Mouse (Mus musculus): ENCODE measurements around the gene Surf1. TPM values are rescaled to one million over a fixed set of nuclear protein-coding genes. Genes with fewer than 3 reads are reported as not detected.

Surf1 gene
- polyA plus RNA-seq, 1 experiment from 2014 or later, result 64.1 TPM

DNA sequence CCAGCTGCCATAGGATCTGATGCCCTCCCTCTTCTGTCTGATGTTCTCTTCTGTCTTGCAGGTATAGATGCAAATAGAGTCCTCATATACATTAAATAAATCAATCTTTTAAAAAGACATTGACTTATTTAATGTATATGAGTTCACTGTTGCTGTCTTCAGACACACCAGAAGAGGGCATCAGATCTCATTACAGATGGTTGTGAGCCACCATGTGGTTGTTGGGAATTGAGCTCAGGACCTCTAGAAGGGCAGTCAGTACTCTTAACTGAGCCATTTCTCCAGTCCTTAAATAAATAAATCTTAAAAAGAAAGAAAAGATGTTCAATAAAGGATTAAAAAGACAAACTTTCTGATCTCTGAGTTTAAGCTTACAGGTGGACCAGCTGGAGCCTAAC, 6.9 kb downstream of the Surf1 start:
- H3K36me3 ChIP-seq (ENCODE audit: insufficient read depth, low read length), result peaks cover 49% of the 10 kb centered on the region
- ATAC-seq (replicated peaks; ENCODE audit: low FRiP score, low read depth), result no peak

DNA sequence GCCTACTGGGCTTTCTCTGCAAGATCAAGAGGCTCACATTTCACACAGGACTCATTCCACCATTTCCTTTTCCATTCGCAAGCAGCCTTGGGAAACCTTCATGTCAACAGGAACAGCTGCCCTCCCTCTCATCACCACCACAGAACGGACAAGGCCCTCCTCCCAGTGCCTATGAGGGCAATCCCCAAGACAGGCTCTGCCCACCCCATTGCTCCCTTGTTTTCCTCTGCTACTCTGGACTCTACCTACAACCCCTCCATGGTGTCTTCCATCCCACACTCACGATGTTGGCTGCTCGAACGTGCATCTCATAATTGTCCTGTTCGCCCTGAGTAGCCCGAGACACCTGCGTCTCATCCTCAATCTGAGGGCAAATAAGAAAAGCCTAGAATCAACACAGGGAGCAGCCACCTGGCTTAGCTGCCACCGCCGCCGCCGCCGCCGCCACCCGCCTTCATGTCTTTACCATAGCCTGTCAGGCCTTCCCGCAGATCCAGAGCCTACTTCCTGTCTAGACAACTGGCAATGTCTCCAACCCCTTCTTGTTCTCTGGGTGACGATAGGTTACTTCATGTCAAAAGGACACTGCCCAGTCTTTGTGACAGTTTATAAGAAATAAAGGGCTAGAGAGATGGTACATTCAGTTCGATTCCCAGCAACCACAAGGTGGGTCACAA, 7.5 kb downstream of the Surf1 start:
- TF ChIP-seq CTCF (IDR thresholded peaks at IDR 0.05; ENCODE audit: low read depth), result no peak
- peak overlapping the region; percentile 70 for H3K4me2 ChIP-seq (ENCODE audit: low read length)
- DNase-seq (ENCODE audit: low spot score) (no peak), ATAC-seq (replicated peaks; ENCODE audit: low FRiP score, low read depth) (no peak)
- 75% methylated on average over 18 of the region's 18 CpGs for WGBS
- peak overlapping the region; percentile 28; the same call in 1 of the 2 replicates for H3K9ac ChIP-seq (ENCODE audit: low read depth, low read length)
- peaks cover 19% of the 10 kb centered on the region; the same call in 1 of the 2 replicates for H3K4me1 ChIP-seq (replicated peaks; ENCODE audit: insufficient read depth, low read length)
- peaks cover 46% of the 10 kb centered on the region for H3K36me3 ChIP-seq (ENCODE audit: insufficient read depth, low read length)
- H3K27me3 ChIP-seq (ENCODE audit: insufficient read depth, low read length), result no peaks in the 10 kb centered on the region
- no peak overlapping the region for H3K27ac ChIP-seq
- H3K4me3 ChIP-seq (replicated peaks; ENCODE audit: low read depth, low read length), result peak overlapping the region; percentile 87; the same call in 1 of the 2 replicates
- H3K9me3 ChIP-seq (replicated peaks; ENCODE audit: low read length), result no peaks in the 10 kb centered on the region

More for the DNA sequence above, 6.9 kb downstream of the Surf1 start:
- H3K27me3 ChIP-seq (ENCODE audit: insufficient read depth, low read length), result no peaks in the 10 kb centered on the region
- TF ChIP-seq CTCF (IDR thresholded peaks at IDR 0.05; ENCODE audit: low read depth), result peak; percentile 56
- H3K4me1 ChIP-seq (replicated peaks; ENCODE audit: insufficient read depth, low read length), result peaks cover 19% of the 10 kb centered on the region; the same call in 1 of the 2 replicates
- no peak for DNase-seq (ENCODE audit: low spot score)
- H3K9ac ChIP-seq (ENCODE audit: low read depth, low read length), result peak overlapping the region; percentile 91
- H3K4me2 ChIP-seq (ENCODE audit: low read length), result peak overlapping the region; percentile 70
- peak overlapping the region; percentile 95; the same call in 1 of the 2 replicates for H3K27ac ChIP-seq
- H3K4me3 ChIP-seq (replicated peaks; ENCODE audit: low read depth, low read length), result peak overlapping the region; percentile 87
- H3K9me3 ChIP-seq (replicated peaks; ENCODE audit: low read length), result no peaks in the 10 kb centered on the region

DNA sequence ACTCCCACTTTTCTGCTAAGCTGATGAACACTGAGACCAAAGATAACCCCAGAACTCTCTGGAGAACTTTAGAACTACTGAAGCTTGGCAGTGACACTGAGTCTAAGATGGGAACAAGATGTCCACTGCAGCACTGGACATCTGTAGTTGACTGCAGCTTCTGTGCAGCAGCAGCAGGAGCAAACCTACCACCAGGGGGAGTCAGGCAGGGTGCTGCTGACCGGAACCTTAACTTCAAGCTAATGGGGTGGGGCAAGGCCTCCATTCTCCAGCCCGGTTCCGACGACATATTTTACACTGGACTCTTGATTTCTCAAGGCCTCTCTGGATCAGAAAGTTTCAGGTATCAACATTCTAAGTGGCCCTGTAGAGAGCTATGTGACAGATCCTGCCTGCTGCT, 9.2 kb downstream of the Surf1 start:
- H3K27me3 ChIP-seq (ENCODE audit: insufficient read depth, low read length), result no peaks in the 10 kb centered on the region
- ATAC-seq (replicated peaks; ENCODE audit: low FRiP score, low read depth) (no peak), DNase-seq (ENCODE audit: low spot score) (peak; percentile 83)
- no peak overlapping the region for H3K4me3 ChIP-seq (replicated peaks; ENCODE audit: low read depth, low read length)
- H3K9me3 ChIP-seq (replicated peaks; ENCODE audit: low read length), result no peaks in the 10 kb centered on the region
- no peak overlapping the region for H3K4me2 ChIP-seq (ENCODE audit: low read length)
- H3K27ac ChIP-seq, result no peak overlapping the region
- H3K36me3 ChIP-seq (ENCODE audit: insufficient read depth, low read length), result peaks cover 31% of the 10 kb centered on the region
- H3K4me1 ChIP-seq (replicated peaks; ENCODE audit: insufficient read depth, low read length), result peaks cover 21% of the 10 kb centered on the region; the same call in 1 of the 2 replicates
- WGBS, result 38% methylated on average over 4 of the region's 4 CpGs
- no peak overlapping the region for H3K9ac ChIP-seq (ENCODE audit: low read depth, low read length)
- peak; percentile 80 for TF ChIP-seq CTCF (IDR thresholded peaks at IDR 0.05; ENCODE audit: low read depth)

DNA sequence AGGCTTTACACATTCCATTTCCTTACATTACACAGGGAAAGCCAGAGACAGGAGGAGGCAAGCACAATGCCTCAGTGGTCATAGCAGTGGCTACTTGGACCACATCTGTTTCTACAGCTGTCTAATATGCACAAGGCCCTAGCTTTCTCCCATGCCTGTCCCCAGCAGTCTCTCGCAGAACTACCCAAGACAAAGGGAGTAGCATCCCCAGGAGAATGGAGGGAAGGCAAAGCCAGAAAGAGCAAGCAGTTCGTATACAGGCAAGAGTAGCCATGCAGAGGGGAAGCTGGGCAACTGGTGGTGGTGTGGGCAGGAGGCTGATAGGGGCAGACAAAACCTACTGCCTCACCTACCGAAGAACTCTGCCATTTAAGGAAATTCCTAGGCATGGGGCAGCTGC, 9.9 kb downstream of the Surf1 start:
- Histone ChIP-seq H3K9ac (ENCODE audit: low read depth, low read length) (no peak overlapping the region), H3K27ac (no peak overlapping the region), H3K27me3 (ENCODE audit: insufficient read depth, low read length) (no peaks in the 10 kb centered on the region), H3K9me3 (replicated peaks; ENCODE audit: low read length) (no peaks in the 10 kb centered on the region), H3K4me2 (ENCODE audit: low read length) (no peak overlapping the region), H3K4me1 (replicated peaks; ENCODE audit: insufficient read depth, low read length) (peaks cover 20% of the 10 kb centered on the region; the same call in 1 of the 2 replicates), H3K36me3 (ENCODE audit: insufficient read depth, low read length) (peaks cover 31% of the 10 kb centered on the region), H3K4me3 (replicated peaks; ENCODE audit: low read depth, low read length) (no peak overlapping the region)
- DNase-seq (ENCODE audit: low spot score), result no peak
- TF ChIP-seq CTCF (IDR thresholded peaks at IDR 0.05; ENCODE audit: low read depth), result no peak
- no peak for ATAC-seq (replicated peaks; ENCODE audit: low FRiP score, low read depth)
- 94% methylated on average over 3 of the region's 3 CpGs for WGBS

DNA sequence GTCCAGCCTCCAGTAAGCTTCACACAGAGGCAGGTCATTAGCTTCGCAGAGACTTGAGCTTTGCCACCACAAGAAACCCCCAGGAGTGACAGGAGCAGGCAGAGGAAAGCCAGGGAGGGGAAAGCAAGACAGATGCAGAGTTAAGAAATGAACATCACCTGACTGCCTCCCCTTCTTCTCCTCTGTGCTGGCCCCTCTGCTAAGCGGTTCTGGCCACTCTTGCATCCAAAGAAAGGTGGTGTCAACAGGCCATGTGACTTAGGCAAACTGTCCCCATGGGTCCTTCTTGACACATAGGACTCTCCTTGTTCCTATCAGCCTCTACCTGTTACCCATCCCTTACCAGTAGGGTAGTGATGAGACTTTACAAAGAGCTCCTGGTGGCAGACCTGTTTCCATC, 10.4 kb downstream of the Surf1 start:
- Histone ChIP-seq H3K9ac (ENCODE audit: low read depth, low read length) (no peak overlapping the region), H3K4me2 (ENCODE audit: low read length) (no peak overlapping the region), H3K36me3 (ENCODE audit: insufficient read depth, low read length) (peaks cover 31% of the 10 kb centered on the region), H3K27ac (no peak overlapping the region), H3K9me3 (replicated peaks; ENCODE audit: low read length) (no peaks in the 10 kb centered on the region), H3K4me3 (replicated peaks; ENCODE audit: low read depth, low read length) (no peak overlapping the region), H3K4me1 (replicated peaks; ENCODE audit: insufficient read depth, low read length) (peaks cover 20% of the 10 kb centered on the region; the same call in 1 of the 2 replicates), H3K27me3 (ENCODE audit: insufficient read depth, low read length) (no peaks in the 10 kb centered on the region)
- WGBS, result 95% methylated on average over 2 of the region's 2 CpGs
- ATAC-seq (replicated peaks; ENCODE audit: low FRiP score, low read depth) (no peak), DNase-seq (ENCODE audit: low spot score) (no peak)
- no peak for TF ChIP-seq CTCF (IDR thresholded peaks at IDR 0.05; ENCODE audit: low read depth)

DNA sequence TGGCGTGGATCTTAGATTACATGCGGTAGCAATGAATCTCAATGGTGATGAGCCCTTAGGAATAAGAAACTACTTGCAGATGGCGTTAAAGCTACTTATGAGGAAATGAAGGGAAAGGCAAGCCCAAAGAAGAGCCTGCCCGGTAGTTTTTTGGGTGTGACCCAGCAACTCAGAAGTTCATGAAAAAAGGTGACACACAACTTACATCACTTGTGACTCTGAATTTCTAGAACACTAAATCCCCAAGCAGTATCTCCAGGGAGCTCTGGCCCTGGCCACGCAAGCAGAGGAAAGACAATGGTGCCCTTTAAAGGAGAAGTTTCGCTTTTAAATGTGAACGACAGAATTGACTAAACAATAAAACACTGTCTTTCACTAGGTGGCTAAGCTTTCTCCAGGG, 13.0 kb downstream of the Surf1 start:
- no peaks in the 10 kb centered on the region for H3K27me3 ChIP-seq (ENCODE audit: insufficient read depth, low read length)
- WGBS, result 9% methylated on average over 7 of the region's 7 CpGs
- DNase-seq (ENCODE audit: low spot score) (no peak), ATAC-seq (replicated peaks; ENCODE audit: low FRiP score, low read depth) (no peak)
- TF ChIP-seq CTCF (IDR thresholded peaks at IDR 0.05; ENCODE audit: low read depth), result no peak
- peak overlapping the region; percentile 71 for H3K9ac ChIP-seq (ENCODE audit: low read depth, low read length)
- no peaks in the 10 kb centered on the region for H3K9me3 ChIP-seq (replicated peaks; ENCODE audit: low read length)
- H3K27ac ChIP-seq, result peak overlapping the region; percentile 84
- peaks cover 9% of the 10 kb centered on the region; the same call in 1 of the 2 replicates for H3K4me1 ChIP-seq (replicated peaks; ENCODE audit: insufficient read depth, low read length)
- H3K4me2 ChIP-seq (ENCODE audit: low read length), result peak overlapping the region; percentile 73
- peak overlapping the region; percentile 67 for H3K4me3 ChIP-seq (replicated peaks; ENCODE audit: low read depth, low read length)
- H3K36me3 ChIP-seq (ENCODE audit: insufficient read depth, low read length), result peaks cover 42% of the 10 kb centered on the region
